Mouse (Mus musculus) bone marrow, adult 2 months (tissue): ENCODE results near the gene Csnk2b.
A peak's percentile ranks its signal among the peaks of the same experiment; 100 is the strongest.

Experiments
- CTCF ChIP-seq: fragments of 200-500 bp; IDR thresholded peaks from 2 replicates; pipeline ENCODE4 v1.5.1; 2011; ENCODE audit warnings: low read length, control low read depth; ENCODE audit not compliant: control insufficient read depth, insufficient read depth
- POLR2A ChIP-seq: fragments of 200-500 bp; IDR thresholded peaks from 2 replicates; pipeline ENCODE4 v1.6.1; 2011; ENCODE audit warnings: low read depth, mild to moderate bottlenecking, control low read depth, low read length, borderline replicate concordance; ENCODE audit not compliant: control insufficient read depth

- TF ChIP-seq POLR2A: peak; percentile 77; the same call in 1 of the 2 replicates
- peak; percentile 7; the same call in 1 of the 2 replicates for TF ChIP-seq CTCF
These were observed 43.0 kb upstream of the Csnk2b start, which contains the start of gene Prrc2a for GRCm38 (mm10) chr17:35164568-35165450.
